Mouse (Mus musculus) right cerebral cortex, adult 18-20 months (tissue): Measurements from ENCODE around the gene C1qtnf6.
A peak's percentile ranks its signal among the peaks of the same experiment; 100 is the strongest.

ENCODE experiments used
- DNase-seq: peaks from one replicate; pipeline ENCODE4 v3.0.0; 2022; ENCODE audit warnings: mixed read lengths

Gene C1qtnf6

DNA sequence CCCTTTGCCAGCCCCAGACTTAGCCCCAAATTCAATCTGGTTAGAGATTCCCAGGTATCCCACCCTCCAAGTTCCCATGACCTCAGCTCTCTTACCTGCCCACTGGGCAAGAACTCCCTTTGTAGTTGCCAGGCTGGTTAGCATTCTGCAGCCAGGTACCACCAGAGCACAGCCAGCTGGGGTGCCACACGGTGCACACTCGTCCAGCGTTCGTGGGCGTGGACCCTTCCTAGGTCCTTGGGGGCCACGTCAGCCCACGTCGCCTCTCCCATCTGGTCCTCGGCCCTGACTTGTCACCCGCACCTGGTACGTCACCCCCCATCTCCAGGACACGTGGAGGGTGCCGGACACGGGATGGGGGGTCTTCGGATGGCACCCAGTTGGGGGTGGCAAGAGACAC is 12.8 kb upstream of the C1qtnf6 start:
- DNase-seq, result no peak

DNA sequence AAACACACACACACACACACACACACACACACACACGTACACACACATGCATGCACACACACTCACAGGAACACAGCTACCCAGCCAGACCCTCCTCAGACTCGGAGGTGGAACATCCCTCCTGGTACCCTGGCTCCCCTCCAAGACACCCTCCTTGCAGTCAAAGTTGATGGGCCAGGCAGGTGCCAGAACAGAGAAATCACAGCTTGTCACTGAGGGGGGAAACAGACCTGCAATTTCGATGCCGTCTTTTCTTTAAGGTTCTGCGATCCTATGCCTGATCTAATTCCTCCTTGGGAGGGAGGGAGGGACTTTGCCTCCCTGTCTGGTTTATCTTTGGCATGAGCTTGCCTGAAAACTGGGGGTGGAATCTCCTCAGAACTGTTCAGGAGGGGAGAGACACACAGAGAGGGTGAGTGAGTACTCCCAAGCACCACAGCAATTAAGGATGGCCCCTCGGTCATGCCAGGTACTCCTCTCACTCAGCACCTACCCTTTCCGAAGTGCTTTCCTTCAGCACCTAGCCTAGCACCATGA is 11.6 kb upstream of the C1qtnf6 start:
- DNase-seq, result peak; percentile 57

GRCm38 (mm10) chr15:78542098-78542766 is 11.0 kb upstream of the C1qtnf6 start:
- DNase-seq, result no peak

DNA sequence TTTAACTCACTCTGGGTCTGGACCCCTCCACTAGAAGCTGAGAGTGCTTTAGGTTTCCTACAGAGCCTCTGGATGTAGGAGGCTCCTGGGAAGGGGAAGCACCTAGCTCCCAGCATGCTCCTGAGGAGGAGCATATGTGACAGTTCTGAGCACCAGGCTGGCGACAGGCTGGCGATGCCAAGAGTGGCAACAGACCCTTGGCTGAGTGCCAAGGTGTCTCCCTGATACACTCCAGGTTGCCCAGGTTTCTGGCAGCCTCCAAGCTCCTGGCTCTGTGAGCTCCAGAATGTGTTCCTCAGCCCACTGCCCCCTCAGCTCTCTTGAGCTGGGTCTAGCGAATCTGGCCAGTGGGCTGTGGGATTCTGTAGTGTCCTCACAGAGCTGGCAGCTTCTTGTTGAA is 10.4 kb upstream of the C1qtnf6 start:
- DNase-seq, result no peak

GRCm38 (mm10) chr15:78541036-78541435 is 9.8 kb upstream of the C1qtnf6 start:
- DNase-seq, result peak; percentile 60

- DNase-seq, result no peak
Measured at GRCm38 (mm10) chr15:78535723-78536421, 4.7 kb upstream of the C1qtnf6 start.

GRCm38 (mm10) chr15:78533346-78533835 is 2.2 kb upstream of the C1qtnf6 start:
- no peak for DNase-seq

- DNase-seq, result no peak
Measured at GRCm38 (mm10) chr15:78532566-78533345, 1.5 kb upstream of the C1qtnf6 start.

- peak; percentile 99 for DNase-seq
Measured at GRCm38 (mm10) chr15:78531901-78532469, 769 bp upstream of the C1qtnf6 start.

GRCm38 (mm10) chr15:78531451-78531720 is 170 bp upstream of the C1qtnf6 start:
- no peak for DNase-seq

GRCm38 (mm10) chr15:78530141-78530540 is 1.1 kb downstream of the C1qtnf6 start:
- DNase-seq, result no peak

GRCm38 (mm10) chr15:78529428-78529990 is 1.7 kb downstream of the C1qtnf6 start:
- peak; percentile 74 for DNase-seq

GRCm38 (mm10) chr15:78528726-78529411 is 2.3 kb downstream of the C1qtnf6 start:
- no peak for DNase-seq

GRCm38 (mm10) chr15:78527973-78528372 is 3.2 kb downstream of the C1qtnf6 start:
- DNase-seq, result peak; percentile 51

GRCm38 (mm10) chr15:78524163-78524562 is 7.1 kb downstream of the C1qtnf6 start:
- no peak for DNase-seq

DNA sequence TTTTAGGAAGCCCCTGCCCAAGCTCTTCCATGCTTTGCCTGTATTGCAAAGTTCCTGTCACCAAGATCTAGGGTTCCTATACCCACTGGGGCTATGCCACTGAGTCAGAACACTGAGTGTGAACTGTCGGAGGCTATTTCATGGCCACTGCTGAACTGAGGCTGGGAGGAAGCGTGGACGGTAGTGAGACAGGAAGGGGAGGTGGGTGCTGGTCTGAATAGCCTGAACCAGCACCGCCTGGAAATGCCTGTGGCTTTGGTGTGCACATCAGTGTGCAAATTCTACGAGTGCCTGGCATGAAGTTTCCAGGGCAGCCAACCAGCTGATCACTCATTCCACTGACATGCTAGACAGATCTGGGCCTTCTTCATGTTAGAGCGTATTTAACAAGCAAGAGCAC is 9.3 kb downstream of the C1qtnf6 start:
- DNase-seq, result no peak

GRCm38 (mm10) chr15:78521331-78521730 is 9.9 kb downstream of the C1qtnf6 start:
- no peak for DNase-seq

DNA sequence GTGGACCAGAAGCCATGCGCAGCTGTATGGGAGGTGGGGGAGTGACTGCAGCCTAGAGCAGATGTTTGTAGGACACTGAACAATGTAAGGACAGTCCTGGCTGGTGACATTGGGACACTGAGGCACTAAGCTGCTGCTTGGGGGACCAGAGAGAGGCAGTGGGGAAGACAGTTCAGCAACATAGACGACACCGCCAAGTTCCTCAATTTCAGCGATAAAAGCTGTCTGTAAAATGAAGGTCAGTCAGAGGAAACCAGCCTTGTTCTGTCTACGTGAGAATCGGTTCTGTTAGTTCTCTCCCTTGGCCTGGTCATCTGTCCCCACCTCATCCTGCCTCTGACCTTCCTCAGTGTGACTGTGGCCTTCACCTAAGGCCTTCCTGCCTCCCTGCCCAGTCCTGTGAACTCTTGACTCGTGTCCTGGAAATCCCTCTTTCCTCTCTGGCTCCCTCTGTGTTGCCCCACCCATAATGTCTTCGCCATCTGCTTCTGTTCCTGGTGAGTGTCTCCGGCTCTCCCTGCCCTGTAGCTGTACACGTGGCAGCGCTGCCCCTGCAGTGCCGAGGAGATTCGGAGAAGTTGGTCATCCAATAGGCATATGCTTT is 11.0 kb downstream of the C1qtnf6 start:
- no peak for DNase-seq

- no peak for DNase-seq
Measured at GRCm38 (mm10) chr15:78518221-78518620, 13.0 kb downstream of the C1qtnf6 start.

- DNase-seq, result no peak
Measured at GRCm38 (mm10) chr15:78515759-78516158, 15.5 kb downstream of the C1qtnf6 start.

GRCm38 (mm10) chr15:78514393-78515146 is 16.6 kb downstream of the C1qtnf6 start:
- DNase-seq, result peak; percentile 74
